Mouse (Mus musculus): ENCODE results near the gene Spaca3. TPM values are rescaled to one million over a fixed set of nuclear protein-coding genes. Genes with fewer than 3 reads are reported as not detected.
A peak's percentile ranks its signal among the peaks of the same experiment; 100 is the strongest.

Spaca3 gene
- not detected for total RNA-seq (2021)
- long read RNA-seq, experiment 1, result 0 reads
- long read RNA-seq, experiment 2, result 0 reads

GRCm38 (mm10) chr11:80858065-80858464, at the start of gene Spaca3:
TSS of gene Spaca3 (plus strand) at chr11:80858365.
- no peak for DNase-seq (ENCODE audit: low spot score in 2 of 2)

- no peak for DNase-seq (ENCODE audit: low spot score in 2 of 2)
Measured at GRCm38 (mm10) chr11:80808551-80809070, 49.6 kb upstream of the Spaca3 start.

DNA sequence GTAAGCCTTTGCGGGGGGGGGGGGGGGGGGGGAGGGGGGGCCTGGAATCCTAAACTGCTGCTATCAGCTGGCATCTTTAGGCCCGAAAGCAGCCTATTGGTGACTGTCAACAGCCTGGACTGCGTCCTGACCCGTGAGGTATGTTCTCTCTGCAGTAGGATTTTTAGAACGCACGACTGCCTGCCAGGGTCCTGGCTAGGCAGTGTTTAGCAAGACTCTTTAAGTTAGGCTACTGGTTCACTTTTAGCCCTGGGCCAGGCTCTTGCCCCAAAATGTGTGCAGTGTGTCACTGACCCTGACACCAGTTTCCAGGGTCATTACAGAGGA, 48.5 kb upstream of the Spaca3 start:
- no peak for DNase-seq (ENCODE audit: low spot score in 2 of 2)

- peak; percentile 46 to 52 for DNase-seq (ENCODE audit: low spot score in 2 of 2)
Measured at GRCm38 (mm10) chr11:80809993-80810821, 48.0 kb upstream of the Spaca3 start, which contains the start of gene Tmem98. TSS of gene Tmem98 (plus strand) at chr11:80810175.

DNA sequence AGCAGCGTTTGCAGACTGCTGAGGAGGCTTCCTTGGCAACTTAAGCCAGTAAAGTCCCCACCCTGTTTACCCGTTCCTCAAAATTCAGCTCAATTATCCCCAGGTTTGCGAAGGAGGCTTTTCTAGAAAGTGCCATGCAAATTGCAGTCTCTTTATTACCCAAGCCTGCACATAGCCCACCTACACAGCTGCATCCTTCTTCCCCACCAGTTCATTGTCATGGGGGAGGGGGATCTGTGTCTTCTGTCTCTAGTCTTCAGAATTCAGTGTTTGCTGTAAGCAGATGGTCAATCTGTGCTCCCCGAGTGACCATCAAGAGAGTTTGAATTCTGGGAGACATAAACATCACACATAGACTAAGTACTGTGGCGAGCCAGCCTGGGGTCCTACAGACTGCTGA, 47.0 kb upstream of the Spaca3 start:
- DNase-seq (ENCODE audit: low spot score in 2 of 2), result no peak

GRCm38 (mm10) chr11:80815354-80815753, 42.8 kb upstream of the Spaca3 start:
- no peak for DNase-seq (ENCODE audit: low spot score in 2 of 2)

DNA sequence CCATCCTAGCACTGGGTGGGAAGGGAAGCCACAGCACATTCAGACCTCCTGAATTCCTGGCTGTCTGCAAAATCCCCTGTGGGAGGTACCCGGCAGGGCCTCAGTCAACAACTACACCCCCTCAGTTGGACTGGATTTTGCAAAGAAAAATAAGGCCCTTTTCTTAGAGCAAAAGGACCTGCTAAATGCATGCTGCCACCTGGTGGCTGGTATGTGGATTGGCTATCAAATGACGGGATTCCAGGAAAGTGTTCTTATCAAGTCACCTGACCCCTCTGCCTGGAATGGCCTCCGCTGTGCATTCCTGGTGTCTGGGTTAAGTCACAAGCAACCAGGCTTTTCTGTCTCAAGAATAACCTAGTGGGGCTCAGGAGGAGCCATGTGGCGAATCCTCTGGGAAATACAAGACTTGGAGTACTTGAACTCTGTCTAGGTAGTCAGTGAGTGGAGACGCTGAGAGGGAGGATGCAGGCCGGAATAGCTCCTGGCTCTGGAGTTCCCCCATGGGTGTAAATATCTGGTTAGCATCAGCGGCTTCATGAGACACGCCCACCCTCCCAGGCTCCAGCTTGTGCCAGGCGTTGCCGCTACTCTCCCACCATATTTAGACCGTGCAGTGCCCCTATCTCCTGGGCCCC, 40.0 kb upstream of the Spaca3 start:
- DNase-seq (ENCODE audit: low spot score in 2 of 2), result peak; percentile 66 to 71

DNA sequence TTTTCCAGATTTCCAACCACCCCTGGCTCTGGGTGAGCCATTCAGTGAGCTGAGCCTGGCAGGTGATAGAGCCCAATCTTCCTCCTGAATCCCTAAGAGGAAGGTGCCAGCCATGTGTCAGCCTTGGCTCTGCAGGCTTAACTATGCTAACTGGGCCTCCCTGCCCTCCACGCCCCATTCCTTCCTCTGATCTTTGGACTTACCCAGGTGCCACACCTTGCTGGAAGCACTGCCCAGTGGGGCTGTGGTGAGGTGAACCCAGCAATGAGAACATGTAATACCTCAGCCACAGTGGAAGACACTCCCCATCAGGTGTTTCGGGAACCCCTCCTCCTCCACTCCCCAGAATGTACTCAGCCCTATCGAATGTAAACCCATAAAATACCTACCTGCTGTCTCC, 38.1 kb upstream of the Spaca3 start:
- no peak for DNase-seq (ENCODE audit: low spot score in 2 of 2)

DNA sequence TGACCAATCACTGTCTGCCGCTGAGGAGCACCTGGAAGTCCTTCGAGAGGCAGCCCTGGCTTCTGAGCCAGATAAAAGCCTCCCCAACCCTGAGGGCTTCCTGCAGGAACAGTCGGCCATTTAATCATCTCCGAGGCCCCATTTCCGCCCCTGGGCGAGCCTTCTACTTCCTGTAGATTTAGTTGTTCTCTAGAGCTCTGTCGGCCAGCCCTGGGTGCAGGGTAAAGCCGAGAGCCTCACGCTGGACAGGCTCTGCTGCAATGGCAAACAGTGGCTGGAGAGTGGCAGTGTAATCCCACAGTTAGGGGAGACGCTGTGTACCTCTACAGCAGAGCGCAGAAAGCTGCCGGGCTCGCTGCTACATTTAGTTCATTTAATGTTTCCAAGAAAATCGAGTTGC, 36.9 kb upstream of the Spaca3 start:
- DNase-seq (ENCODE audit: low spot score in 2 of 2), result no peak

- no peak for DNase-seq (ENCODE audit: low spot score in 2 of 2)
Measured at GRCm38 (mm10) chr11:80821794-80822193, 36.4 kb upstream of the Spaca3 start.

- no peak for DNase-seq (ENCODE audit: low spot score in 2 of 2)
Measured at GRCm38 (mm10) chr11:80835395-80835794, 22.8 kb upstream of the Spaca3 start.

GRCm38 (mm10) chr11:80835841-80836240, 22.3 kb upstream of the Spaca3 start:
- DNase-seq (ENCODE audit: low spot score in 2 of 2), result no peak

GRCm38 (mm10) chr11:80838724-80839123, 19.4 kb upstream of the Spaca3 start:
- DNase-seq (ENCODE audit: low spot score in 2 of 2), result no peak

GRCm38 (mm10) chr11:80843435-80843834, 14.7 kb upstream of the Spaca3 start:
- DNase-seq (ENCODE audit: low spot score in 2 of 2), result no peak

- DNase-seq (ENCODE audit: low spot score in 2 of 2), result no peak
Measured at GRCm38 (mm10) chr11:80845486-80845885, 12.7 kb upstream of the Spaca3 start.

DNA sequence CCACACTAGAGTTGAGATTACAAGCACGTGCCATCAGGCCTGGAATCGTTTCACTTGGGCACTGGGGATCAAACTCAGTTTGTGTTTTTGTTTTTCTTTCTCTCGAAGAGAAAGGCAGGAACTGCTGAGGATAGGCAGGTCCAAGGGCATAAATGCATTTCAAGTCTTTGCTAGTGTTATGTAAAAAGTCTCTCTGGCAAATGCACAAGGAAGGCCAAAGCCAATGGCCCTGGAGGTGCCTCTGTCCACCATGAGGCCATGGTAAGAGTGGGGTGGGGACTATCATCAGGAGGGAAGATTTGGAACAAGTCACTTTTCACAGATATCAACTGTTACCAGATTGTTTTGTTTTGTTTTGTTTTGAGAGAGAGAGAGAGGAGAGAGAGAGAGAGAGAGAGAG, 12.1 kb upstream of the Spaca3 start:
- no peak for DNase-seq (ENCODE audit: low spot score in 2 of 2)

- no peak for DNase-seq (ENCODE audit: low spot score in 2 of 2)
Measured at GRCm38 (mm10) chr11:80848131-80848530, 10.0 kb upstream of the Spaca3 start.

DNA sequence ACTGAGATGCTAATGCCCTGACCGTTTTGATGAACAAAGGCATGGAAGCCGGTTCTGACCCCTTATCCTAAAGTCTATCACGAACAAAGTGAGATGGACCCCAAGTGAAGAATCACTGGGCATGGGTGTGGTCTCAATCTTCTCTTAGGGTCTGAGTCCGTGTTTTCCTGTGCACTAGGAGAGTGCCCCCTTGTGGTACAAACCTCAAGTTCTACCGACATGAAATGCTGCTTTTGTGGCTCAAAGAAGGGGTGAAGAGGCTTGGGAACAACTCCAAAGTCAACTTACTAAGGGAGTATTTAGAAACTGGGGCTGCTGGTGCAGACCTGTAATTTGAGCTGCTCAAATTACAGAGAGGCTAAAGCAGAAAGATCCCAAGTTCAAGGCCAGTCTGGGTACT, 6.3 kb upstream of the Spaca3 start:
- peak in 1 of 2 experiments; percentile 13 for DNase-seq (ENCODE audit: low spot score in 2 of 2)

- no peak for DNase-seq (ENCODE audit: low spot score in 2 of 2)
Measured at GRCm38 (mm10) chr11:80853014-80853413, 5.2 kb upstream of the Spaca3 start.

DNA sequence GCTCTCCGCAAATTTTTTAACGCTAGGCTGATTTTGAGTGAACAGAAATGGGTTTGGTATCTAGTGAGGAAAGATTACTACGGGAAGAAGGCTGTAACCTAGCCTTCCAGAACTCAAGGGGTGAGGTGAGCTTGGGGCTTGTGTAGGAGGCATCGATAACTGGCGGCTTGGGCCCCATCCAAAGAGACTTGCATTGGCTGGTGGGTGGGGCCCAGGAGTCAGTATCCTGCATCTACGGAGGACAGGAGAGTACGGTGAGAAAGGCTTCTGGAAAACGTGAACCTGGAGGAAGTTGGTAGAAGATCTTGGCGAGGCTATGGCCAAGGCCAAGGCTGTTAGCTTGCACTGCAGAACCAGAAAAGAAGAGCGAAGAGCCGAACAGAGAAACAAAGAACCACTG, 3.7 kb upstream of the Spaca3 start:
- DNase-seq (ENCODE audit: low spot score in 2 of 2), result no peak

- DNase-seq (ENCODE audit: low spot score in 2 of 2), result no peak
Measured at GRCm38 (mm10) chr11:80854908-80855307, 3.3 kb upstream of the Spaca3 start.

DNA sequence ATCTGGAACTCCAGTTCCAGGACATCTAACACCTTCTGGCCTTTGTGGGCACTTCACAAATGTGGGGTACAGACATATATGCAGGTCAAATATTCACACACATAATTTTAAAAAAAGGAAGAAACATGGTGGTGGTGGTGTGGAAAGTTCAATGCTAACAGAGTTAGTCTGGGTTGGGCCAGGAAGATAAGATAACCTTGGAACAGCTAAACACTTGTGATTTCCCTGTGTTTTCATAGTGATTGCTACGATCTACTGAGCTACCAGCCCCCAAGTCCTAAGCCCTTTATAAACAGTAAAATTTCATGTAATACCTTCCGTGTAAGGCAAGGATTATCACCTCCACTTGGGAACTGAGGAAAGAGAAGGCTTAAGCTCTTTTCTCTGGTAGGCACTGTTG, 1.3 kb upstream of the Spaca3 start:
- no peak for DNase-seq (ENCODE audit: low spot score in 2 of 2)
